Mouse (Mus musculus) spleen, postnatal 0 days (tissue): Measurements from ENCODE around the gene Ift80. TPM values are rescaled to one million over a fixed set of nuclear protein-coding genes. Genes with fewer than 3 reads are reported as not detected.
A peak's percentile ranks its signal among the peaks of the same experiment; 100 is the strongest.

Experiments
- microRNA counts: library from miRNA; unstranded; fragments of <30 nt; microRNA quantifications from one replicate; lab custom pipeline; 2015
- polyA plus RNA-seq: library from polyadenylated mRNA; unstranded; fragments of >200 nt; fragmentation: Nextera tagmentation; extraction: Ambion mirVana; gene quantifications from 2 replicates; pipeline ENCODE4 v1.2.1, GENCODE M21; 2015

The Ift80 gene
- 9.0 and 9.2 TPM in 2 replicates for polyA plus RNA-seq

DNA sequence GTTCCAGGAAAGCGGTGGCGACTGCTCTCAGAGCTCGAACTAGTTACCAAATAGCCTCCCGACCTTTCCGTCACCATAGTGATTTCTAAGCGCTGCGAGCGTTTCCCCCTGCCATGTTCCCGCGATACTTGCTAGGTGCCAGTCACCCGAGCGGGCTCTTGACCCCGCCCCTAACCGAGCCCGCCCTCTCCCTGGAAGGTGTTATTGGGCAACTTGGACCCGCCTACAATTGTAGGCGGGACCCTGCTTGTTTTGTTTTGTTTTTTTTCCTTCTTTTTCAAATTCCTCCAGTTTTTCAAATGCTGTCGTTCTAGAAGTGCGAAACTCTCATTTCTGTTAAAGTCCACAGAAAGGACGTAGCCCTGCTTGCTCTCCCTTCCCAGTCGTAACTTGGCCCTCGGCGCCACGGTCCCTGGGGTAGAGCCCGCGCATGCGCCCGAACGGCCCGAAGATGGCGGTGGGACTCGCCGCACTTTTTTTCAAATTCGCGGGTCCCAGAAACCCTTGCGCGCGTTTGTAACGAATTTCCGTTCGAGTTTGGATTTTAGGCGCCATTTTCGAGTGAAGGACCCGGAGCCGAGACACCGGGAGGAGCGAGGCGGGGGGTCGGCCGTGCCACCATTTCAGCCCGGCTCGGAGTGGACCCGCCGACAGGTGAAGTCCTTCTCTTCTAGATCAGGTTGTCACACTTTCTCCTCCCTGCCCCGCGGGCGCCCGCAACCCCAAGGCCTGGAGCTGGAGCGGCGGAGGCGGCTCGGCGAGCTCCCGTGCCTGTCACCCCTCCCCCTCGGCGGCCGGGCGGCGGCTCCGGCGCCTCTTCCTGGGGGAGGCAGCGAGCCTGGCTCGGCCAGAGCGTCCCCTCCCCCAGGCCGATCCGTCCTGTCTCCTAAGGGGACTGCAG, at the start of gene Ift80, which contains the start of gene Smc4:
TSS of gene Ift80 (minus strand) at position 134 of the 901 bp plus-strand sequence.
TSS of gene Smc4 (plus strand) at position 302 of the 901 bp plus-strand sequence.

GRCm38 (mm10) chr3:69044645-69045399, 40.5 kb upstream of the Ift80 start, which contains the start of gene Trim59:
Gene Trim59 (minus strand): TSS chr3:69044755.

DNA sequence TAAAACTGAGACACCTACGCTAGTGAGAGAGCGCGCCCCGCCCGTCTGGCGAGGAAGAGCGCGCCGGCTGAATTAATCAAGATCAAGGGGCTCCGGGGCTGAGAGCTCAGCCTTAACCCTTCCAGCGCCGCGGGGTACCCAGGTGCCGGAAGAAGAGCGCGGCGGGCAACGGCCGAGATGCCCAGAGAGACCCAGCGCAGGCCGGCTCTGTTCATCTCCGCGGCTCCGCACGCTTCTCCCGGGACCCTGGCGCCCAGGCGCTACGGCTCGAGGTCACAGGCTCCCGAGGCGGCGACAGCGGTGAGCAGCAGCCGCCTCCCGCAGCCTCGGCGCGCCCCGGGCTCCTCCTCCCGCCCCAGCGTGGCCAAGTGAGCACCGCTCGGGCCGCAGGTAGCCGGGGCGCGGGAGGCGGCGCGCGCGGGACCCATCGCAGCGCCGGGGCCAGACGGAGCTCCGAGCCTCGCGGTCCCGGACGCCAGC, 135.1 kb downstream of the Ift80 start, which contains the start of gene 1110032F04Rik:
TSS of gene 1110032F04Rik (plus strand) at position 376 of the 480 bp plus-strand sequence.

MicroRNA genes within 50 kb of the gene (microRNA counts, 519-probe panel; counts per million panel counts)
- 9,972 counts per million, percentile 95 among the panel's probes with 10 or more counts for microRNA mmu-miR-15b (lab: Ali Mortazavi, UCI)

Other genes with a start within 250 kb of the Ift80 start
- 0.38 TPM in 2 replicates for gene 1110032F04Rik, start 135.0 kb downstream of the Ift80 start, polyA plus RNA-seq
- 226 and 236 TPM in 2 replicates for gene Smc4, start 168 bp upstream of the Ift80 start, polyA plus RNA-seq
- 122 and 149 TPM in 2 replicates for gene Trim59, start 40.2 kb upstream of the Ift80 start, polyA plus RNA-seq
- gene Kpna4, start 122.5 kb upstream of the Ift80 start, polyA plus RNA-seq = 18.5 and 19.7 TPM in 2 replicates
- not detected in 2 replicates for gene Arl14, start 217.8 kb upstream of the Ift80 start, polyA plus RNA-seq